Comparison of ENCODE assay signal across 20 mouse cellular contexts in the genomic region with DNA sequence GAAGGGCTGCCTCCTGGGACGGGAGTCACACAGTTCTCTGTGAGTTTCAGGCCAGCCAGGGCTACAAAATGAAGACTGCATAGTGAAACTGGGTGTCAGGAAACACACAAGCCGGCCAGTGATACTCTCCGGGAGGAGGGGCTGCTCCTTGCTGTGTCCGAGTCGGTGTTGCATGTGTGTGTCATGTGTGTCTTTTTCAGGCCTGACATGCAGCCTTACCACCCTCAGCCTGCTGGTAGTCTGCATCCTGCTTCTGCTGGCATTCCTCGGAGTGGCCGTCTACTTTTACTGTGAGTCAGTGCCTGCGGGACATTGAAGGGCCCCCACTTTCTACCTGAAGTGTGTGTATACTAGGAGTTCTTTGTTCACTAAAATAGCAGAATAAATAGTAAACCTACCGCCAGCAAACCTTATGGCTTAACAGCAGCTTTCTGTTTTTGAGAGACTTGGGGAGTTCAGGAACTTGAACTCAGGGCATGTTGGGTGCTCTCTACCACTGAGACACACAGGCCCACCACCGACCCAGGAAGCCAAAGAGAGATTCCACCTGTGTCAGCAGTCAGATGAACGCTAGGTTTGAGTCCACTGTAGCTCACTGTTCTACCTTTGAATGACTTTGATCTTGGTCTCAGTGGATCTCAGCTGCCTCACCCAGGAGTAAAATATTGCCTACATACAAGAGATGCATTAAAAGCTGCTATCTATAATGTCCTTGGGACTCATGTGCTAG. TPM values are rescaled to one million over a fixed set of nuclear protein-coding genes. Genes with fewer than 3 reads are reported as not detected.
"Had no signal": no experiment of that assay in that cellular context is flagged by ENCODE, and none has a peak within 500 bp of the region (broad histone marks: within the 10 kb centered on the region; RNA-seq: fewer than 3 reads in every experiment).

No protein-coding gene starts in this region.

- H3K27ac ChIP-seq: limb, embryonic 12.5 days; limb, embryonic 15.5 days; liver, embryonic 14.5 days; macrophage; midbrain, embryonic 12.5 days; midbrain, embryonic 15.5 days; neural tube, embryonic 12.5 days; neural tube, embryonic 15.5 days had no signal

- H3K4me3 ChIP-seq: limb, embryonic 12.5 days; limb, embryonic 15.5 days; midbrain, embryonic 12.5 days; midbrain, embryonic 15.5 days; neural tube, embryonic 12.5 days; neural tube, embryonic 15.5 days had no signal

- H3K4me1 ChIP-seq: limb, embryonic 15.5 days; midbrain, embryonic 12.5 days; midbrain, embryonic 15.5 days; neural tube, embryonic 12.5 days; neural tube, embryonic 15.5 days had no signal

- H3K36me3 ChIP-seq: limb, embryonic 12.5 days; limb, embryonic 15.5 days; midbrain, embryonic 12.5 days; midbrain, embryonic 15.5 days; neural tube, embryonic 12.5 days; neural tube, embryonic 15.5 days had no signal

- DNase-seq: kidney, adult 18-20 months; kidney, adult 9 months; kidney, postnatal 14 days; kidney, postnatal 4 days; left cerebral cortex, postnatal 4 days; liver, postnatal 0 days; right cerebral cortex, adult 18-20 months; right cerebral cortex, postnatal 14 days; right cerebral cortex, postnatal 4 days had no signal

- H3K27me3 ChIP-seq: limb, embryonic 12.5 days; limb, embryonic 15.5 days; midbrain, embryonic 12.5 days; midbrain, embryonic 15.5 days; neural tube, embryonic 12.5 days; neural tube, embryonic 15.5 days had no signal

RNA-seq across cellular contexts. Expression of a gene that starts 9.8 kb away (rescaled TPM):
- polyA plus RNA-seq: intestine, embryonic 16.5 days; limb, embryonic 12.5 days; limb, embryonic 15.5 days; liver, embryonic 11.5 days; liver, embryonic 14.5 days; liver, postnatal 0 days; midbrain, embryonic 12.5 days; midbrain, embryonic 15.5 days; neural tube, embryonic 12.5 days; neural tube, embryonic 15.5 days; stomach, embryonic 16.5 days had no signal

RNA-seq across cellular contexts. Expression of a gene that starts 10.4 kb away (rescaled TPM):
- polyA plus RNA-seq: macrophage had no signal

RNA-seq across cellular contexts. Expression of a gene that starts 40.8 kb away (rescaled TPM):
- polyA plus RNA-seq: intestine, embryonic 16.5 days; limb, embryonic 15.5 days; liver, embryonic 11.5 days; liver, embryonic 14.5 days; midbrain, embryonic 12.5 days; midbrain, embryonic 15.5 days; neural tube, embryonic 12.5 days; neural tube, embryonic 15.5 days; stomach, embryonic 16.5 days had no signal
